Mouse (Mus musculus) cortical plate, adult 2 months (tissue): Measurements from ENCODE around the gene Idnk.

Source experiments
- CTCF ChIP-seq: fragments of 200-500 bp; IDR thresholded peaks from 2 replicates; pipeline ENCODE4 v1.5.1; 2011; ENCODE audit warnings: mild to moderate bottlenecking, control low read depth, low read length; ENCODE audit not compliant: insufficient read depth; ENCODE audit errors: extremely low read depth
- POLR2A ChIP-seq: fragments of 200-500 bp; IDR thresholded peaks from 2 replicates; pipeline ENCODE4 v1.6.1; 2011; ENCODE audit warnings: mild to moderate bottlenecking, low read length, control low read depth; ENCODE audit not compliant: insufficient read depth; ENCODE audit errors: extremely low read depth

DNA sequence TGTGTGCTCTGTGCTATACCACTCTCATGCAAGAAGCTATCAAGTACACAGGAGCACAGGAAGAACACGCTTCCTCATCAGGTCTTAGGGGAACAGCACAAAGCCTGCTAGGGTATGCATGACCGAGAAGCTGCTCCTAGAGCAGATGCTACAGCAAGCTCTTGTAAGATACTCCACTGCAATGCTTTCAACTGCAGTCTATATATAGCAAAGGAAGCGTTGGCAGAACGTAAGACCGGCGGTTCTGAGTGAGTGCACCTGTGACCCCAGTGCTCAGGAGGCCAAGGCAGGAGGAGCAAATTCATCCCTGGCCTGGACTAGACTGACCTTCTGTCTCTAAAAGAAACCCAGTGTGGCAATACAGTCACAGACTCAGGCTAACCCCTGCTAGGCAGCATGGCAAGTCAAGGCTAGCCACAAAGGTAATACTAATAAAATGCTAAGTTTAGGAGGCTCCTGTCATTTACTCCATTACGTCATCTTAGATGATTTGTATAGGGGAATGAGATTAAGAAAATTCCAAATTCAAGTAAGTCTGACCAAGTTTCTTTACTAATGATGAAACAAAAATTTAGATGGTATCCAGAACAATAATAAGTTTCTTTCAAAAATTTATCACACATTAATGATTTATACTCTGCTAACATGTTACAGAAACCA, 40.7 kb downstream of the Idnk start:
- TF ChIP-seq POLR2A (no peak), CTCF (no peak)
